Mouse (Mus musculus) midbrain, embryonic 12.5 days (tissue): ENCODE data around the gene Ptpre. TPM values are rescaled to one million over a fixed set of nuclear protein-coding genes. Genes with fewer than 3 reads are reported as not detected.
"Not testable (repeated sequence)": the region's sequence is repeated elsewhere in the genome, so short reads cannot be mapped to it uniquely, and the experiment has no call there.

ENCODE experiments used
- ATAC-seq: fragments of 200-750 bp; cut with Nextera tagmentation; 2 replicates; pipeline ENCODE4 v1.8.0; 2017; ENCODE audit warnings: low read depth, moderate TSS enrichment, moderate library complexity; ENCODE audit not compliant: low FRiP score
- H3K27ac ChIP-seq: fragments of 300-500 bp; sonication (generic); replicated peaks from 2 replicates; pipeline ENCODE4 v1.5.1; 2016; ENCODE audit warnings: mild to moderate bottlenecking
- H3K27me3 ChIP-seq: fragments of 300-500 bp; sonication (generic); 2 replicates; pipeline ENCODE4 v1.6.1; 2016; ENCODE audit warnings: mild to moderate bottlenecking
- H3K36me3 ChIP-seq: fragments of 300-500 bp; sonication (generic); 2 replicates; pipeline ENCODE4 v1.6.1; 2016
- H3K4me1 ChIP-seq: fragments of 300-500 bp; sonication (generic); 2 replicates; pipeline ENCODE4 v1.6.1; 2016
- H3K4me2 ChIP-seq: fragments of 300-500 bp; sonication (generic); replicated peaks from 2 replicates; pipeline ENCODE4 v1.6.1; 2016; ENCODE audit warnings: mild to moderate bottlenecking, moderate library complexity
- H3K4me3 ChIP-seq: fragments of 300-500 bp; sonication (generic); 2 replicates; pipeline ENCODE4 v1.5.1; 2016; ENCODE audit warnings: mild to moderate bottlenecking
- H3K9ac ChIP-seq: fragments of 300-500 bp; sonication (generic); replicated peaks from 2 replicates; pipeline ENCODE4 v1.6.1; 2016; ENCODE audit warnings: mild to moderate bottlenecking, moderate library complexity
- H3K9me3 ChIP-seq: fragments of 300-500 bp; sonication (generic); 2 replicates; pipeline ENCODE4 v1.6.1; 2016; ENCODE audit warnings: mild to moderate bottlenecking
- WGBS: fragments of 180-500 bp; shearing (Covaris S2); methylation state at CpG from one replicate; pipeline ENCODE4 v1.1.7; 2016; 5-methylcytosine and 5-hydroxymethylcytosine counted together
- polyA plus RNA-seq: library from polyadenylated mRNA; unstranded; fragments of >200 nt; fragmentation: Nextera tagmentation; extraction: Ambion mirVana; gene quantifications from 2 replicates; pipeline ENCODE4 v1.2.1, GENCODE M21; 2016

Gene Ptpre
- 1.4 and 1.6 TPM in 2 replicates for polyA plus RNA-seq

DNA sequence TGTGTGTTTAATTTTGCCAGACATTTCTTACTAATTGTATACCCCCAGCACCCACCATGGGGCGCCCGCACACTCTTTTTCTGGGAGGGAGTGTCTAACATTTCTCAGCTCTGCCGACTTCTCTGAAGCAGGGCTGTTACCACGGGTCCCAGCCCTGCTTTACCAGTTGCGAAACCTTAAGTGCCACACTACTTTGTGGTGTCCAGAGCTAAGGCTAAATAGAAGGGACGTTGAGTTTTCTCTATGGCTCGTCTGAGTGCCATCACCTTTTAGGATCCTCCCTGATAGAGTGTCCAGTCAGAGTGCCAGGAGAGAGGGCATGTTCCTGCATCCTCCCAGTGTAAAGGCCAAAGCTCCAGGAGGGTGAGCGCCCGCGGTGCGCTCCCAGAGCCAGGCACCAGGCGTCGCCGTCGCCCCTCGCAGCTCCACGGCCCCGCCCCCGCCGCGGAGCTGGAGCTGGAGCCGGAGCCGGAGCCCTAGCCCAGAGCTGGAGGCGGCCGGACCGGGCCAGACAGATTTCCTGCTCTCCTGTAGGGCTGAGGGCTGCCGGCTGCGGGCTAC is at the start of gene Ptpre:
Gene Ptpre (plus strand): TSS at position 141 of the 561 bp plus-strand sequence.
- peak within 1 kb of the TSS; percentile 63 for H3K9ac ChIP-seq

DNA sequence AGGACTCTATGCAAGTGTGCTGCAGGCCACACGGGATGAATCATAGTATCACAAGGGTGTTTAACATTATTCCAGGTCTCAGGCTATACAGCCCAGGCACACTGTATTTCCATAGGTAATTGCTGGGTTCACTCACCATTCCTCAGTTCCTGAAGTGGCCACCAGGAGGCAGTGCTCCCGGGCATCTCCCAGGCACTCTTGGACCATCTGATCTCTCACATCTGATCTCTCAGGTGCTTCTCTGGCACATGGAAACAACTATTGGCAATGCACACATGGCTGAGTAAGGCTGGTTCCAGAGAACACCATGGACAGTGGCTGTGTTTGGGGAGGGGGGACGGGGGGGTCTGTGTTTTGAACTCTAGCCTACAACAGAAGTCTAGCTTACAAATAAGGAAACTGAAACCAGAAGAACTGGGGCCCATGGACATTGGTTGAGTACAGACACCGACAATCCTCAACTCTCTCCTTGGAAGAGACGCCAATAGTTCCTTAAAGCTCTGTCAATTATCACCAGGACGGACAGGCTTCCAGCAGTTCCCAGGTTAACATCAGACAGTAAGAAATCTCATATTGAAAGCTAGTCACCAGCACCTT is 49.0 kb upstream of the Ptpre start:
- H3K27ac ChIP-seq, result no peak overlapping the region
- no peak overlapping the region for H3K4me3 ChIP-seq
- no peak overlapping the region for H3K4me2 ChIP-seq
- no peaks in the 10 kb centered on the region for H3K36me3 ChIP-seq
- no peak overlapping the region for H3K9ac ChIP-seq
- H3K4me1 ChIP-seq, result peaks cover 32% of the 10 kb centered on the region
- no peak for ATAC-seq
- H3K9me3 ChIP-seq, result no peaks in the 10 kb centered on the region
- WGBS, result 70% methylated on average over 6 of the region's 6 CpGs
- peaks cover 46% of the 10 kb centered on the region for H3K27me3 ChIP-seq

More for the DNA sequence above, at the start of gene Ptpre:
- Histone ChIP-seq H3K9me3 (no peaks in the 10 kb centered on the region), H3K4me3 (peak within 1 kb of the TSS; percentile 63), H3K27me3 (peaks cover 39% of the 10 kb centered on the region), H3K27ac (0 out of 2 replicates have a peak within 1 kb of the TSS, but pooled peaks have one; percentile 30), H3K36me3 (no peaks in the 10 kb centered on the region), H3K4me2 (peak within 1 kb of the TSS; percentile 95), H3K4me1 (peaks cover 6% of the 10 kb centered on the region)
- ATAC-seq, result peak; percentile 95
- WGBS, result 4% methylated on average over 28 of the region's 28 CpGs

DNA sequence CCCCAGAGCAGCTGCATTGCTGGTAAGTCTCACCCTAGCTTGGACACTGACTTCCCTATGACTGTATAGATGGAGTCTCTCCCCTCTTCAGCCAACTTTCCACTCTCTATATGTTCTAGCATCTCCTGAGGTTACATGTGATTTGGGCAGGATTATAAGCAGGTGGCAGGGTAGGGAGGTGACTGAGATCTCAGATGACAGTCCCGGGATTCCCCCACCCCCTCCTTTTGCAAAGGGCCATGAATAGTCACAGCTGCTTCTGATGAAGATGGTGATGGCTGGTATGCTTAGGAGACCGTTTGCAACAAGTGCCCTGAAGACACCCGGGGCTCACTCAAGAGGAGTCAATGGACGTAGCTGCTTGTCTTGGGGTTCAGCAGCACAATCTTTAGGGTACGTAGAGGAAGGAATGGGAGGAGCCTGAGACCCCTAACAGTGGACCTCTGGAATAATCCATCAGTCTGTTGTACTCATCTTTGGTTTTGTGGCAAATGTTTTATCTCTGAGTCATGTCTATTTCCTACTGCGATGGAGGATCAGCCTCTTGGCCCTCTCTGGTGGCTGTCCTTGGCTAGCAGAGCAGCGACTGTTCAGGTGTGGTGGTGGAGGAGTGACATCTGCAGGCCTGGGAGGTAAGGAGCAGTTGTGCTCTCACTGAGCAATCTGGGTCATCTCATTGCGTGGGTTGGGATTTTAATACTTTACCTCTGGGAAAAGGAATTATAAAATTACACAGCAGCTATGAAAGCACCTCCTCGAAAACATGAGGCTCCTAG is 47.4 kb upstream of the Ptpre start:
- Histone ChIP-seq H3K4me2 (no peak overlapping the region), H3K36me3 (no peaks in the 10 kb centered on the region), H3K4me1 (peaks cover 22% of the 10 kb centered on the region), H3K9me3 (no peaks in the 10 kb centered on the region), H3K27ac (no peak overlapping the region), H3K4me3 (no peak overlapping the region), H3K27me3 (peaks cover 31% of the 10 kb centered on the region), H3K9ac (no peak overlapping the region)
- ATAC-seq, result no peak
- WGBS, result 83% methylated on average over 9 of the region's 9 CpGs

DNA sequence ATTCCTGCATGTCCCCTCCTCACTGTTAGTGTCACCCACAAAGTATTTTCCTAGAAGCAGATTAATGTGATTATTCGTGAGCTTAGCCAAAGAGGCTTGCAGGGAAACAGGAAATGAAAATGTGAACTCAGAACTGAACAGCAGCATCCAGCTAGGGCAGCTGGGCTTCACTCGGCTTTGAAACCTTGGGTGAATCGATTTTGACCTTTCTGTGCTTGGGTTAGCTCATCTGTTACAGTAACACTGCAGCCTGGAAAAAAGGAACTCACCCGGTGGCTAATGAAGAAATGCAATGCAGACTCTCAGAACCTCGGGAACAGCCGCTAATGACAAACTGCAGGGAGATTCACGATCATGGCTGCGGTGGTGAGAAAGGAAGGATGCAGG is 46.8 kb upstream of the Ptpre start:
- no peak overlapping the region for H3K4me2 ChIP-seq
- 72% methylated on average over 8 of the region's 8 CpGs for WGBS
- no peak for ATAC-seq
- no peak overlapping the region for H3K27ac ChIP-seq
- peaks cover 16% of the 10 kb centered on the region for H3K4me1 ChIP-seq
- H3K9ac ChIP-seq, result no peak overlapping the region
- H3K4me3 ChIP-seq, result no peak overlapping the region
- H3K36me3 ChIP-seq, result no peaks in the 10 kb centered on the region
- H3K9me3 ChIP-seq, result no peaks in the 10 kb centered on the region
- peaks cover 30% of the 10 kb centered on the region for H3K27me3 ChIP-seq

DNA sequence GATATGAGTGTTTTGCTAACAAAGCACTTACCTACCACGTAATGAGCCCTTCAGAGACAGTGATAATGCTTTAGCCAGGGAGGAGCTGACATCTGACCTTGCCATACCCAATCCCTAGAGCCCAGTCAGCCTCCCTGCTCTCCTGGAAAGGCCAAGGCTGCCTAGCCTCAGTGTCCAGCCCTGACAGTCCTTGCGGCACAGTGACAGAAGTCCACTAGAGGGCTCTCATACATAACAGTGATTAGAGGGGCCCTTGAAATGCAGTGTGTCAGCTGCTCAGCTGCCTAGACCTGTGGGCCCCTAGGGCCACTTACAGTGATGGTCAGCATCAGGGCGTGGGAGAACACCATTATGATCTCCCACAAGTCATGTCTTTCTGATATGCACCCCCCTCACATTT is 42.0 kb upstream of the Ptpre start:
- Histone ChIP-seq H3K4me3 (no peak overlapping the region), H3K36me3 (no peaks in the 10 kb centered on the region), H3K27me3 (no peaks in the 10 kb centered on the region), H3K9ac (no peak overlapping the region), H3K4me2 (no peak overlapping the region), H3K4me1 (no peaks in the 10 kb centered on the region), H3K9me3 (no peaks in the 10 kb centered on the region), H3K27ac (no peak overlapping the region)
- WGBS, result 48% methylated on average over 3 of the region's 3 CpGs
- no peak for ATAC-seq

DNA sequence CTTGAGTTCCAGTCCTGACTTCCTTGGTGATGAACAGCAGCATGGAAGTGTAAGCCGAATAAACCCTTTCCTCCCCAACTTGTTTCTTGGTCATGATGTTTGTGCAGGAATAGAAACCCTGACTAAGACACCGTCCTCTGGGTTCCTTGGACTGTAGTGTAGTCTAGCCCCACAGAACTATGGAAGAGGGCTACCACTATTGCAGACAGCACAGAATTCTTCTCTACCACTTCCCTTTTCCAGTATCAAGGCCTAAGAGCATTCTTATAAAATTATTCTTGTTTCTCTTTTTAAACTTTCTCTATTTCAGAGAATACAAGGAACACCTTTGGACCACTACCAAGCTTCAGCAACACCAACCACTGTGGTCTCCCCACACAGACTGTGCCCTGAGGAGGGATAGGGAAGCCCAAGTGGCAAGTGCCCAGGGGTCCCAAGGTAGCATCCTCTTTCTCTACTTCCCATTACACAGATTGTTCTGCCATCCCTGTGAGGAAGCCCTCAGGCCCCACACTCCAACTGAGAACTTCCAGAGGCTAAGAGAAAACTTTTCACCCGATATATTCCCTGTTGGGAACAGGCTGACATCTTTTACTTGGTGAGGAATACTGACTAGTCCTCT is 38.6 kb upstream of the Ptpre start:
- Histone ChIP-seq H3K9ac (no peak overlapping the region), H3K36me3 (no peaks in the 10 kb centered on the region), H3K4me2 (no peak overlapping the region), H3K27ac (no peak overlapping the region), H3K4me1 (no peaks in the 10 kb centered on the region), H3K4me3 (no peak overlapping the region), H3K27me3 (no peaks in the 10 kb centered on the region), H3K9me3 (no peaks in the 10 kb centered on the region)
- ATAC-seq, result no peak
- 82% methylated on average over 2 of the region's 3 CpGs for WGBS

DNA sequence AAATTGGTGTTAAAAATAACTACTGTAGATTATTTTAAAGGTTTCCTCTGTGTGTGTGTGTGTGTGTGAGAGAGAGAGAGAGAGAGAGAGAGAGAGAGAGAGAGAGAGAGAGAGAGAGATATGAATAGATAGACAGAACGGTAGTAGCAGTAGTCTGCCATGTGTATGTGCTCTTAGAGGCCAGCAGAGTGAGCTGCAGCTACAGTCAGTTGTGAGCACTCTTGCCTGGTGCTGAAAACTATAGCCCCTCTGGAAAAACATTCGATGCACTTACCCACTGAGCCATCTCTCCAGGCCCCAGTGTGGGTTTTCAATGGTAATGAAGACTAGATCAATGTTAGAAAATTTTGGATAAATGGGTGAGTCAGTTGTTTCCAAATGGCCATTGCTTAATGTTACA is 37.9 kb upstream of the Ptpre start:
- H3K27ac ChIP-seq, result no peak overlapping the region
- WGBS, result 57% methylated on average over 2 of the region's 2 CpGs
- no peak overlapping the region for H3K4me3 ChIP-seq
- H3K27me3 ChIP-seq, result no peaks in the 10 kb centered on the region
- no peaks in the 10 kb centered on the region for H3K9me3 ChIP-seq
- no peak overlapping the region for H3K4me2 ChIP-seq
- no peaks in the 10 kb centered on the region for H3K36me3 ChIP-seq
- H3K9ac ChIP-seq, result no peak overlapping the region
- no peak for ATAC-seq
- H3K4me1 ChIP-seq, result no peaks in the 10 kb centered on the region

DNA sequence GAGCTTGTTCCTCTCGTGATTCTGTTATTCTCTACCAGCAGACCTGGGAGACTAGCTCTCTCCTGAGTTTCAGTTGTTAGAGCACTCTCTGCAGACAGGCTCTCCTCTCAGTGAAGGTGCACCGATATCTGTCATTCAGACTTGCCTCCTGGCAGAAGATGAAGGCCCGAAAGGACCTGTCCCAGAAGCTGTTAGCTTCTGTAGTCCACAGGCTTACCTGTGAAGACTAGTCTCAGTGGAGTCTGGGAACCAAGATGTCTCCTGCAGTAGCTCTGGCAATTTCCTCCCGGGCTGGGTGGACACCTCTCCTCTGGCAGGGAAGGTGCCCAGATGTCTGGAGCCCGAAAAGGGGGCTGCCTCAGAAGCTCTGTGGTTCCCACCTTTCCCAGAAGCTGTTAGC is 30.8 kb upstream of the Ptpre start:
- H3K4me1 ChIP-seq, H3K4me3 ChIP-seq, H3K9me3 ChIP-seq, H3K27me3 ChIP-seq, H3K36me3 ChIP-seq, H3K4me2 ChIP-seq, H3K9ac ChIP-seq, H3K27ac ChIP-seq, ATAC-seq: not testable (repeated sequence)
- 89% methylated on average over 5 of the region's 5 CpGs for WGBS

DNA sequence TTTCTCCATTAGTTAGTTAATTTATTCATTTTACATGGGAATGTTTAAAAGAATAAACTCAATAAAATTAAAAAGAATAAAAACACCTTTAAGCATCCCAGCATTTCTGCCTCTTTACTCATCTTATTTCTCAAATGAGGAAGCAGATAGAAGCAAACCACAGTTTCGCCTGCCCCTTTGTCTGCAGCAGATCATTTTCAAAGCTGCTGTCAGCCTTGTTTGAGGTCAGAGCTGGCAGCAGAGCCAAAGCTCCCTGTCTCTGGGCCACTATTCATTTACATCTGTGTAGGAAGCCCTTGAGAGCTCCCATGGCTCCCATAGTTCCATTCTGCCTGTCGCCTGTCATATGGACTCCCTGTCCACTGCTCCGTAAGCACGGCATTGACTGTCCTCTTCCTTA is 28.7 kb upstream of the Ptpre start:
- no peak overlapping the region for H3K27ac ChIP-seq
- H3K4me3 ChIP-seq, result no peak overlapping the region
- no peak overlapping the region for H3K9ac ChIP-seq
- WGBS, result 87% methylated on average over 4 of the region's 4 CpGs
- H3K36me3 ChIP-seq, result no peaks in the 10 kb centered on the region
- H3K4me2 ChIP-seq, result no peak overlapping the region
- H3K27me3 ChIP-seq, result no peaks in the 10 kb centered on the region
- no peaks in the 10 kb centered on the region for H3K9me3 ChIP-seq
- ATAC-seq, result no peak
- no peaks in the 10 kb centered on the region for H3K4me1 ChIP-seq

DNA sequence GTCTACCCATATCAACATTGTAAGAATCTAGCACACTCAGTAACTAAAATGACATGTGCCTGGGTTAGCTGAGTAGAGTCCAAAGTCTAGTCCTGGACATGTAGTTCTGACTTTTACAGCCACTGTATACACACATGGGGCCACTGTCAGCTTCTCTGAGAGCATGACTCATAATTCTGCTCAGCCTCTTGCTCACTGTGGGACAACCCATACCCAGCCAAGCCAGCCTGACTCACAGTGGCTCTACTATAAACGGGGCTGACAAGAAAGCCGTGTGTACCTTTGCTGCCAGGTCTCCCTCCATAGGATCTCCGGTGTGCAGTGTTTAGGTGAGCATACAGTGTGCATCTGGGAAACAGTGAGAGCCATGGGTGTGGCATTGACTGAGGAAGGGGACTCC is 28.0 kb upstream of the Ptpre start:
- H3K4me2 ChIP-seq, result no peak overlapping the region
- no peaks in the 10 kb centered on the region for H3K36me3 ChIP-seq
- H3K27me3 ChIP-seq, result no peaks in the 10 kb centered on the region
- H3K4me3 ChIP-seq, result no peak overlapping the region
- ATAC-seq, result no peak
- 95% methylated on average over 3 of the region's 3 CpGs for WGBS
- no peak overlapping the region for H3K9ac ChIP-seq
- no peak overlapping the region for H3K27ac ChIP-seq
- H3K4me1 ChIP-seq, result no peaks in the 10 kb centered on the region
- H3K9me3 ChIP-seq, result no peaks in the 10 kb centered on the region

DNA sequence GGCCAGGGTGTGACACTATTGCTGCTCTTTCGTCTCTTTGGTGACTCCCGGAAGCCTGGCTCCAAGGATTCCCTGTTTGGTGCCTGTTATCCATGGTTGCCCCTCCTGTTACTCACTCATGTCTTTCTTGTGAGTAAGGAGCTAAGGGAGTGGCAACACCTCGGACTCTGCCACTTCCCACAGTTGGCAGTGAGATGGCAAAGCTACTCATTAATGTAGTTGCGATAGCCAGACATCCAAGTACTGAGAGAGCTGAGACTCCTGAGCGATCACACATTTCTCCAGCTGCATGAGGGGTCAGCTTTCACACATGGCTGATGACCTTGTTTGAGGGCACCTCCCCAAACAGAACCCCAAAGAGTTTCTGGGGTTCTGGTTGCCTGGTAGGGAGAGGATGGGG is 26.9 kb upstream of the Ptpre start:
- Histone ChIP-seq H3K9me3 (no peaks in the 10 kb centered on the region), H3K27ac (no peak overlapping the region), H3K4me3 (no peak overlapping the region), H3K9ac (no peak overlapping the region), H3K4me1 (no peaks in the 10 kb centered on the region), H3K4me2 (no peak overlapping the region), H3K27me3 (no peaks in the 10 kb centered on the region), H3K36me3 (no peaks in the 10 kb centered on the region)
- WGBS, result 86% methylated on average over 5 of the region's 5 CpGs
- ATAC-seq, result no peak

DNA sequence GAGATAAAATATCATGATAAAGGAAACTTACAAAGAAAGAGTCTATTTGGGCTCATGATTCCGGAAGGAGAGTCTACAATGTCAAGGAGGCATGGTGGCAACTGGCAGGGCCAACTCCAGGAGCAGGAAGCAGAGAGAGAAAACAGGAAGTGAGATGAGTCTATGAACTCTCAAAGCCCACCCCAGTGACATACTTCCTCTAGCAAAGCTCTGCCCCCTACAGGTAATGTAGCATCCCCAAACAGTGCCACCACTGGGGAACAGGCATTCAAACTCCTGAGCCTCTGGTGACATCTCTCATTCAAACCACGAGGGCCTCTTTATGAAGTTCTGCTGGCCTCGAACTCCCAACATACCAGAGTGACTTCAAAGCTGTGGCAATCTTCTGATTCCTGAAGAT is 25.6 kb upstream of the Ptpre start:
- Histone ChIP-seq H3K27me3 (no peaks in the 10 kb centered on the region), H3K9me3 (no peaks in the 10 kb centered on the region), H3K4me3 (no peak overlapping the region), H3K9ac (no peak overlapping the region), H3K36me3 (no peaks in the 10 kb centered on the region), H3K27ac (no peak overlapping the region), H3K4me1 (no peaks in the 10 kb centered on the region), H3K4me2 (no peak overlapping the region)
- no peak for ATAC-seq
- 79% methylated on average over 3 of the region's 3 CpGs for WGBS
